Mouse (Mus musculus): ENCODE measurements at regions not wholly inside any gene's neighbourhood (a gene's known extent, or its start where the extent isn't known, plus 50 kb on each side); places are given as distances from the start of the nearest gene placed in this dataset.

GRCm38 (mm10) chr4:62825256-62825655, 140.1 kb upstream of the Zfp618 start:
- Histone ChIP-seq H3K9me3 (replicated peaks) (peaks cover 51% of the 10 kb centered on the region), H3K36me3 (replicated peaks) (no peaks in the 10 kb centered on the region), H3K4me1 (ENCODE audit: insufficient read depth, low read depth, low read length) (no peaks in the 10 kb centered on the region), H3K4me3 (ENCODE audit: low read depth, low read length) (no peak overlapping the region), H3K27me3 (ENCODE audit: insufficient read depth, low read length) (no peaks in the 10 kb centered on the region)
- no peak for DNase-seq (ENCODE audit: low spot score)
- no peak for ATAC-seq (ENCODE audit: extremely low read depth, insufficient number of reproducible peaks, low FRiP score, poor library complexity, severe bottlenecking)
- no peak for TF ChIP-seq POLR2AphosphoS5 (IDR thresholded peaks at IDR 0.05; ENCODE audit: insufficient replicate concordance, low read depth, low read length)
- no peak for TF ChIP-seq GATA2 (IDR thresholded peaks at IDR 0.05; ENCODE audit: borderline replicate concordance, low read depth, low read length)
- TF ChIP-seq TAL1 (conservative IDR thresholded peaks at IDR 0.05; ENCODE audit: low read depth, low read length): no peak
- TF ChIP-seq CTCF (IDR thresholded peaks at IDR 0.05; ENCODE audit: low read depth, low read length): no peak
- TF ChIP-seq GATA1 (IDR thresholded peaks at IDR 0.05; ENCODE audit: borderline replicate concordance, low read length): no peak

GRCm38 (mm10) chr4:62828963-62829362, 136.4 kb upstream of the Zfp618 start:
- Histone ChIP-seq H3K4me1 (ENCODE audit: insufficient read depth, low read depth, low read length) (no peaks in the 10 kb centered on the region), H3K4me3 (ENCODE audit: low read depth, low read length) (no peak overlapping the region), H3K36me3 (replicated peaks) (no peaks in the 10 kb centered on the region), H3K27me3 (ENCODE audit: insufficient read depth, low read length) (no peaks in the 10 kb centered on the region), H3K9me3 (replicated peaks) (peaks cover 39% of the 10 kb centered on the region)
- TF ChIP-seq POLR2AphosphoS5 (IDR thresholded peaks at IDR 0.05; ENCODE audit: insufficient replicate concordance, low read depth, low read length) (no peak), GATA1 (IDR thresholded peaks at IDR 0.05; ENCODE audit: borderline replicate concordance, low read length) (no peak), CTCF (IDR thresholded peaks at IDR 0.05; ENCODE audit: low read depth, low read length) (no peak), TAL1 (conservative IDR thresholded peaks at IDR 0.05; ENCODE audit: low read depth, low read length) (no peak), GATA2 (IDR thresholded peaks at IDR 0.05; ENCODE audit: borderline replicate concordance, low read depth, low read length) (no peak)
- no peak for ATAC-seq (ENCODE audit: extremely low read depth, insufficient number of reproducible peaks, low FRiP score, poor library complexity, severe bottlenecking)
- no peak for DNase-seq (ENCODE audit: low spot score)

GRCm38 (mm10) chr4:62833944-62834343, 131.4 kb upstream of the Zfp618 start:
- ATAC-seq (ENCODE audit: extremely low read depth, insufficient number of reproducible peaks, low FRiP score, poor library complexity, severe bottlenecking) (no peak), DNase-seq (ENCODE audit: low spot score) (no peak)
- no peaks in the 10 kb centered on the region for H3K4me1 ChIP-seq (ENCODE audit: insufficient read depth, low read depth, low read length)
- H3K9me3 ChIP-seq (replicated peaks): peaks cover 36% of the 10 kb centered on the region
- no peak overlapping the region for H3K4me3 ChIP-seq (ENCODE audit: low read depth, low read length)
- H3K27me3 ChIP-seq (ENCODE audit: insufficient read depth, low read length): no peaks in the 10 kb centered on the region
- no peaks in the 10 kb centered on the region for H3K36me3 ChIP-seq (replicated peaks)
- no peak for TF ChIP-seq GATA2 (IDR thresholded peaks at IDR 0.05; ENCODE audit: borderline replicate concordance, low read depth, low read length)

GRCm38 (mm10) chr4:62836875-62837274, 128.5 kb upstream of the Zfp618 start:
- peaks cover 42% of the 10 kb centered on the region for H3K9me3 ChIP-seq (replicated peaks)
- H3K4me3 ChIP-seq (ENCODE audit: low read depth, low read length): no peak overlapping the region
- no peaks in the 10 kb centered on the region for H3K27me3 ChIP-seq (ENCODE audit: insufficient read depth, low read length)
- no peak for DNase-seq (ENCODE audit: low spot score)
- no peak for ATAC-seq (ENCODE audit: extremely low read depth, insufficient number of reproducible peaks, low FRiP score, poor library complexity, severe bottlenecking)
- H3K4me1 ChIP-seq (ENCODE audit: insufficient read depth, low read depth, low read length): no peaks in the 10 kb centered on the region
- TF ChIP-seq GATA2 (IDR thresholded peaks at IDR 0.05; ENCODE audit: borderline replicate concordance, low read depth, low read length): no peak
- H3K36me3 ChIP-seq (replicated peaks): no peaks in the 10 kb centered on the region

- ATAC-seq (ENCODE audit: extremely low read depth, insufficient number of reproducible peaks, low FRiP score, poor library complexity, severe bottlenecking) (no peak), DNase-seq (ENCODE audit: low spot score) (no peak)
- Histone ChIP-seq H3K9me3 (replicated peaks) (peaks cover 58% of the 10 kb centered on the region), H3K4me1 (ENCODE audit: insufficient read depth, low read depth, low read length) (no peaks in the 10 kb centered on the region), H3K4me3 (ENCODE audit: low read depth, low read length) (no peak overlapping the region), H3K27me3 (ENCODE audit: insufficient read depth, low read length) (no peaks in the 10 kb centered on the region), H3K36me3 (replicated peaks) (no peaks in the 10 kb centered on the region)
- TF ChIP-seq GATA2 (IDR thresholded peaks at IDR 0.05; ENCODE audit: borderline replicate concordance, low read depth, low read length) (no peak), TAL1 (conservative IDR thresholded peaks at IDR 0.05; ENCODE audit: low read depth, low read length) (no peak), CTCF (IDR thresholded peaks at IDR 0.05; ENCODE audit: low read depth, low read length) (no peak), GATA1 (IDR thresholded peaks at IDR 0.05; ENCODE audit: borderline replicate concordance, low read length) (no peak), POLR2AphosphoS5 (IDR thresholded peaks at IDR 0.05; ENCODE audit: insufficient replicate concordance, low read depth, low read length) (no peak)
These were observed 114.8 kb upstream of the Zfp618 start for GRCm38 (mm10) chr4:62850526-62850925.

- no peak for TF ChIP-seq GATA1 (IDR thresholded peaks at IDR 0.05; ENCODE audit: borderline replicate concordance, low read length)
- no peak for TF ChIP-seq CTCF (IDR thresholded peaks at IDR 0.05; ENCODE audit: low read depth, low read length)
- TF ChIP-seq TAL1 (conservative IDR thresholded peaks at IDR 0.05; ENCODE audit: low read depth, low read length): no peak
- no peak for TF ChIP-seq POLR2AphosphoS5 (IDR thresholded peaks at IDR 0.05; ENCODE audit: insufficient replicate concordance, low read depth, low read length)
- TF ChIP-seq GATA2 (IDR thresholded peaks at IDR 0.05; ENCODE audit: borderline replicate concordance, low read depth, low read length): no peak
- Histone ChIP-seq H3K4me1 (ENCODE audit: insufficient read depth, low read depth, low read length) (no peaks in the 10 kb centered on the region), H3K9me3 (replicated peaks) (peaks cover 53% of the 10 kb centered on the region), H3K36me3 (replicated peaks) (no peaks in the 10 kb centered on the region), H3K4me3 (ENCODE audit: low read depth, low read length) (no peak overlapping the region), H3K27me3 (ENCODE audit: insufficient read depth, low read length) (no peaks in the 10 kb centered on the region)
- no peak for ATAC-seq (ENCODE audit: extremely low read depth, insufficient number of reproducible peaks, low FRiP score, poor library complexity, severe bottlenecking)
- DNase-seq (ENCODE audit: low spot score): no peak
These were observed 112.0 kb upstream of the Zfp618 start for GRCm38 (mm10) chr4:62853335-62853734.

GRCm38 (mm10) chr4:62856406-62856805, 109.0 kb upstream of the Zfp618 start:
- Histone ChIP-seq H3K9me3 (replicated peaks) (peaks cover 52% of the 10 kb centered on the region), H3K36me3 (replicated peaks) (no peaks in the 10 kb centered on the region), H3K27me3 (ENCODE audit: insufficient read depth, low read length) (no peaks in the 10 kb centered on the region), H3K4me1 (ENCODE audit: insufficient read depth, low read depth, low read length) (no peaks in the 10 kb centered on the region), H3K4me3 (ENCODE audit: low read depth, low read length) (no peak overlapping the region)
- no peak for TF ChIP-seq POLR2AphosphoS5 (IDR thresholded peaks at IDR 0.05; ENCODE audit: insufficient replicate concordance, low read depth, low read length)
- TF ChIP-seq TAL1 (conservative IDR thresholded peaks at IDR 0.05; ENCODE audit: low read depth, low read length): no peak
- no peak for TF ChIP-seq GATA1 (IDR thresholded peaks at IDR 0.05; ENCODE audit: borderline replicate concordance, low read length)
- no peak for TF ChIP-seq GATA2 (IDR thresholded peaks at IDR 0.05; ENCODE audit: borderline replicate concordance, low read depth, low read length)
- no peak for TF ChIP-seq CTCF (IDR thresholded peaks at IDR 0.05; ENCODE audit: low read depth, low read length)
- no peak for DNase-seq (ENCODE audit: low spot score)
- no peak for ATAC-seq (ENCODE audit: extremely low read depth, insufficient number of reproducible peaks, low FRiP score, poor library complexity, severe bottlenecking)
